In genomic region chr16:30443411-30443810, GRCm38 (mm10) we compare ENCODE assay signal across 13 mouse cellular contexts. TPM values are rescaled to one million over a fixed set of nuclear protein-coding genes. Genes with fewer than 3 reads are reported as not detected.
DNase-seq lines count a peak whose midpoint lies in the region; ATAC-seq and TF ChIP-seq lines count a peak whose summit lies in the region.
"Had no signal": no experiment of that assay in that cellular context is flagged by ENCODE, and none has a peak within 500 bp of the region (broad histone marks: within the 10 kb centered on the region; RNA-seq: fewer than 3 reads in every experiment).

No protein-coding gene starts in this region.

- H3K36me3 ChIP-seq in limb, embryonic 14.5 days (ENCODE audit: control insufficient read depth, insufficient read depth, low read length), result no peaks in the 10 kb centered on the region
- H3K36me3 ChIP-seq in limb, embryonic 10.5 days, result no peaks in the 10 kb centered on the region
- H3K36me3 ChIP-seq: forebrain, embryonic 15.5 days; liver, embryonic 13.5 days had no signal

- TF ChIP-seq POLR2A in limb, embryonic 14.5 days (IDR thresholded peaks at IDR 0.05; ENCODE audit: borderline replicate concordance, extremely low read depth, insufficient read depth, insufficient read length), result no peak
- TF ChIP-seq POLR2A in embryonic fibroblast, embryonic 13.5 days (IDR thresholded peaks at IDR 0.05; ENCODE audit: low read depth, low read length), result no peak

- TF ChIP-seq CTCF in embryonic fibroblast, embryonic 13.5 days (IDR thresholded peaks at IDR 0.05; ENCODE audit: borderline replicate concordance, insufficient read depth, low read length), result no peak

- DNase-seq in cerebellum, postnatal 10 days, result peak; percentile 11 to 28
- no peak for DNase-seq in cerebellum, adult 11-12 months
- peak; percentile 23 for DNase-seq in limb, embryonic 14.5 days (ENCODE audit: low spot score)
- DNase-seq in limb, embryonic 10.5 days (ENCODE audit: low spot score), result no peak
- DNase-seq in kidney, postnatal 4 days, result peak; percentile 12 to 17
- DNase-seq in cerebellum, postnatal 36 days, result no peak
- DNase-seq in thymus, postnatal 0 days (ENCODE audit: low spot score), result no peak
- DNase-seq: gastrocnemius, postnatal 36 days; liver, embryonic 13.5 days had no signal

- H3K9ac ChIP-seq in limb, embryonic 14.5 days (ENCODE audit: low read depth, low read length, severe bottlenecking), result no peak overlapping the region
- H3K9ac ChIP-seq: forebrain, embryonic 15.5 days; liver, embryonic 13.5 days had no signal

- H3K27me3 ChIP-seq in limb, embryonic 14.5 days (ENCODE audit: control insufficient read depth, insufficient read depth, low read length), result no peaks in the 10 kb centered on the region
- no peaks in the 10 kb centered on the region for H3K27me3 ChIP-seq in limb, embryonic 10.5 days (ENCODE audit: low read depth, poor library complexity, severe bottlenecking)
- H3K27me3 ChIP-seq: forebrain, embryonic 15.5 days; liver, embryonic 13.5 days had no signal

- H3K27ac ChIP-seq in limb, embryonic 14.5 days (replicated peaks; ENCODE audit: low read depth, low read length), result no peak overlapping the region
- H3K27ac ChIP-seq in limb, embryonic 10.5 days, result no peak overlapping the region
- H3K27ac ChIP-seq in embryonic fibroblast, embryonic 13.5 days (ENCODE audit: insufficient read depth, low read length), result peak overlapping the region; percentile 14; the same call in 1 of the 2 replicates
- H3K27ac ChIP-seq: forebrain, embryonic 15.5 days; liver, embryonic 13.5 days had no signal

- no peak overlapping the region for H3K4me3 ChIP-seq in limb, embryonic 14.5 days (replicated peaks; ENCODE audit: low read length)
- no peak overlapping the region for H3K4me3 ChIP-seq in limb, embryonic 10.5 days
- H3K4me3 ChIP-seq in embryonic fibroblast, embryonic 13.5 days (ENCODE audit: insufficient read depth, low read length), result no peak overlapping the region
- H3K4me3 ChIP-seq: forebrain, embryonic 15.5 days; liver, embryonic 13.5 days had no signal

- no peak for ATAC-seq in limb, embryonic 14.5 days (ENCODE audit: low FRiP score, low read depth)
- ATAC-seq: activated CD4-positive, CD25-positive, alpha-beta regulatory T cell, adult 4 months; forebrain, embryonic 15.5 days; hindbrain, embryonic 16.5 days had no signal

- whole genome bisulfite sequencing in limb, embryonic 14.5 days, result 36% methylated on average over 8 of the region's 8 CpGs
- WGBS in limb, embryonic 10.5 days, result 45% methylated on average over 8 of the region's 8 CpGs

- no peak overlapping the region for H3K4me2 ChIP-seq in limb, embryonic 14.5 days (replicated peaks; ENCODE audit: low read depth, low read length, severe bottlenecking)
- H3K4me2 ChIP-seq: forebrain, embryonic 15.5 days; liver, embryonic 13.5 days had no signal

- no peaks in the 10 kb centered on the region for H3K9me3 ChIP-seq in limb, embryonic 14.5 days (ENCODE audit: control insufficient read depth, low read length)
- no peaks in the 10 kb centered on the region for H3K9me3 ChIP-seq in limb, embryonic 10.5 days (replicated peaks)
- H3K9me3 ChIP-seq: forebrain, embryonic 15.5 days; liver, embryonic 13.5 days had no signal

- no peaks in the 10 kb centered on the region for H3K4me1 ChIP-seq in limb, embryonic 14.5 days (ENCODE audit: control insufficient read depth, insufficient read depth, low read length)
- 0 out of 2 replicates have a peak, but pooled peaks cover 4% of the 10 kb centered on the region for H3K4me1 ChIP-seq in limb, embryonic 10.5 days
- peaks cover 6% of the 10 kb centered on the region; the same call in 1 of the 2 replicates for H3K4me1 ChIP-seq in embryonic fibroblast, embryonic 13.5 days (ENCODE audit: control insufficient read depth, insufficient read depth, low read length)
- H3K4me1 ChIP-seq: forebrain, embryonic 15.5 days had no signal

RNA-seq across cellular contexts. Expression of gene Atp13a3, which starts 37.6 kb away (rescaled TPM):
- polyA plus RNA-seq in limb, embryonic 14.5 days (2012; rRNA removed), result 31.8 and 36.8 TPM in 2 replicates
- 14.7 and 15.4 TPM in 2 replicates for polyA plus RNA-seq in limb, embryonic 14.5 days (2014; fragmentation: Nextera tagmentation; extraction: Ambion mirVana)
- 12.6 and 14.0 TPM in 2 replicates for polyA plus RNA-seq in limb, embryonic 10.5 days (2016; fragmentation: Nextera tagmentation; extraction: Ambion mirVana)
- polyA plus RNA-seq in embryonic fibroblast, embryonic 13.5 days (2011; ENCODE audit: insufficient read length, low read depth, missing spikeins), result 103 and 135 TPM in 2 replicates
- polyA plus RNA-seq in thymus, postnatal 0 days (2015; fragmentation: Nextera tagmentation; extraction: Ambion mirVana), result 26.4 and 32.9 TPM in 2 replicates

Comparison
In these comparisons a context has a peak if more than half of its experiments do, and no peak if none do; other contexts are left out.
1. DNase-seq: peak in cerebellum, postnatal 10 days (2 of 2), limb, embryonic 14.5 days (single experiment) and kidney, postnatal 4 days (2 of 2); none in cerebellum, adult 11-12 months (single experiment), limb, embryonic 10.5 days (single experiment), cerebellum, postnatal 36 days (0 of 2) and thymus, postnatal 0 days (single experiment).